ENCODE assay signal across 8 mouse cellular contexts in genomic region chr7:63757678-63758239, GRCm38 (mm10).
DNase-seq lines count a peak whose midpoint lies in the region; ATAC-seq lines count a peak whose summit lies in the region.

No protein-coding gene starts in this region.

- peak overlapping the region; percentile 31 for H3K4me3 ChIP-seq in embryonic facial prominence, embryonic 11.5 days (ENCODE audit: low read depth, low read length)
- H3K4me3 ChIP-seq in hindbrain, embryonic 15.5 days = peak overlapping the region; percentile 44

- DNase-seq in left cerebral cortex, postnatal 4 days = peak; percentile 15
- DNase-seq in left cerebral cortex, adult 11 months (ENCODE audit: low spot score) = no peak
- no peak for DNase-seq in embryonic facial prominence, embryonic 11.5 days (ENCODE audit: low spot score)
- DNase-seq in naive thymus-derived CD4-positive, alpha-beta T cell, adult 2 months (ENCODE audit: low read depth) = peak; percentile 45
- no peak for DNase-seq in adrenal gland, postnatal 36 days
- DNase-seq in layer of hippocampus, adult 11-12 months (ENCODE audit: low spot score) = no peak
- DNase-seq in layer of hippocampus, postnatal 14 days (ENCODE audit: low spot score in 2 of 2) = no peak

- H3K4me2 ChIP-seq in embryonic facial prominence, embryonic 11.5 days (ENCODE audit: low read depth, low read length) = peak overlapping the region; percentile 53
- H3K4me2 ChIP-seq in hindbrain, embryonic 15.5 days = peak overlapping the region; percentile 69

- no peak for ATAC-seq in embryonic facial prominence, embryonic 11.5 days (replicated peaks; ENCODE audit: insufficient number of reproducible peaks, low FRiP score, low TSS enrichment, low read depth)
- ATAC-seq in hindbrain, embryonic 15.5 days (ENCODE audit: low FRiP score, low read depth) = no peak

- H3K9me3 ChIP-seq in embryonic facial prominence, embryonic 11.5 days (replicated peaks; ENCODE audit: control insufficient read depth, low read length) = no peaks in the 10 kb centered on the region
- no peaks in the 10 kb centered on the region for H3K9me3 ChIP-seq in hindbrain, embryonic 15.5 days

- intact Hi-C loops in left cerebral cortex, postnatal 4 days (cut with DNase I) = loop anchor here (10.0 kb wide), 2 partner anchors 397 to 987 kb away; partner anchors contain the start of gene Trpm1

- H3K27ac ChIP-seq in embryonic facial prominence, embryonic 11.5 days (replicated peaks; ENCODE audit: low read depth, low read length) = no peak overlapping the region
- H3K27ac ChIP-seq in hindbrain, embryonic 15.5 days (replicated peaks) = no peak overlapping the region

- no peaks in the 10 kb centered on the region for H3K36me3 ChIP-seq in embryonic facial prominence, embryonic 11.5 days (replicated peaks; ENCODE audit: control insufficient read depth, insufficient read depth, low read depth, low read length)
- H3K36me3 ChIP-seq in hindbrain, embryonic 15.5 days = no peaks in the 10 kb centered on the region

- no peaks in the 10 kb centered on the region for H3K4me1 ChIP-seq in embryonic facial prominence, embryonic 11.5 days (ENCODE audit: control insufficient read depth, insufficient read depth, low read length)
- peaks cover 45% of the 10 kb centered on the region for H3K4me1 ChIP-seq in hindbrain, embryonic 15.5 days (replicated peaks)

- WGBS in embryonic facial prominence, embryonic 11.5 days = 1% methylated on average over 54 of the region's 85 CpGs
- under 1% methylated on average over 81 of the region's 85 CpGs for whole genome bisulfite sequencing in hindbrain, embryonic 15.5 days

- peaks cover 69% of the 10 kb centered on the region for H3K27me3 ChIP-seq in embryonic facial prominence, embryonic 11.5 days (ENCODE audit: control insufficient read depth, insufficient read depth, low read length)
- H3K27me3 ChIP-seq in hindbrain, embryonic 15.5 days = peaks cover 57% of the 10 kb centered on the region

- H3K9ac ChIP-seq in embryonic facial prominence, embryonic 11.5 days (replicated peaks; ENCODE audit: low read length) = no peak overlapping the region
- H3K9ac ChIP-seq in hindbrain, embryonic 15.5 days = peak overlapping the region; percentile 38

Comparison
In these comparisons a context has a peak if more than half of its experiments do, and no peak if none do; other contexts are left out.
1. DNase-seq: peak in left cerebral cortex, postnatal 4 days (single experiment) and naive thymus-derived CD4-positive, alpha-beta T cell, adult 2 months (single experiment); none in left cerebral cortex, adult 11 months (single experiment), embryonic facial prominence, embryonic 11.5 days (single experiment), adrenal gland, postnatal 36 days (0 of 2), layer of hippocampus, adult 11-12 months (single experiment) and layer of hippocampus, postnatal 14 days (0 of 2).